Mouse (Mus musculus) inflammation-experienced regulatory T-cells (primary cell): ENCODE results near the gene Raet1d. TPM values are rescaled to one million over a fixed set of nuclear protein-coding genes. Genes with fewer than 3 reads are reported as not detected.

Experiments used
- polyA plus RNA-seq, 2 experiments: library from polyadenylated mRNA; unstranded; fragments of 100-300 nt; shearing (Covaris generic); gene quantifications; one replicate each; pipeline ENCODE4 v1.2.1; 2017

The Raet1d gene
- under 1 TPM in 1 of 2 experiments, not detected in 1; 0.17 TPM for polyA plus RNA-seq

GRCm38 (mm10) chr10:22360252-22360651 is at the start of gene Raet1d:
TSS of gene Raet1d (plus strand) at chr10:22360552.

Other genes with a start within 250 kb of the Raet1d start
- 10 to 100 TPM; 17.7 to 20.2 TPM for gene E030030I06Rik, start 211.3 kb upstream of the Raet1d start, polyA plus RNA-seq
- under 1 TPM; 0.42 to 0.49 TPM for gene Raet1e, start 202.0 kb upstream of the Raet1d start, polyA plus RNA-seq
- 1 to 10 TPM; 1.7 to 5.9 TPM for gene H60b, start 202.0 kb upstream of the Raet1d start, polyA plus RNA-seq